Mouse (Mus musculus): ENCODE measurements at regions not wholly inside any gene's neighbourhood (a gene's known extent, or its start where the extent isn't known, plus 50 kb on each side); places are given as distances from the start of the nearest gene placed in this dataset.

GRCm38 (mm10) chr9:50395543-50395942 lies 50.8 kb upstream of the Rpl10-ps3 start:
- H3K9me3 ChIP-seq (replicated peaks), result no peaks in the 10 kb centered on the region
- H3K36me3 ChIP-seq, result no peaks in the 10 kb centered on the region
- H3K27ac ChIP-seq, result no peak overlapping the region
- peaks cover 3% of the 10 kb centered on the region; the same call in 1 of the 2 replicates for H3K4me1 ChIP-seq
- H3K4me3 ChIP-seq, result no peak overlapping the region
- DNase-seq (ENCODE audit: low spot score), result no peak
- H3K27me3 ChIP-seq (ENCODE audit: low read depth, poor library complexity, severe bottlenecking), result no peaks in the 10 kb centered on the region
- WGBS, result 80% methylated on average over 3 of the region's 3 CpGs

GRCm38 (mm10) chr9:50396051-50396450 lies 51.3 kb upstream of the Rpl10-ps3 start:
- WGBS, result 87% methylated on average over 7 of the region's 7 CpGs

GRCm38 (mm10) chr9:50408396-50408795 lies 63.6 kb upstream of the Rpl10-ps3 start:
- Histone ChIP-seq H3K9me3 (replicated peaks) (no peaks in the 10 kb centered on the region), H3K4me1 (no peaks in the 10 kb centered on the region), H3K4me3 (no peak overlapping the region), H3K36me3 (no peaks in the 10 kb centered on the region), H3K27ac (no peak overlapping the region), H3K27me3 (ENCODE audit: low read depth, poor library complexity, severe bottlenecking) (no peaks in the 10 kb centered on the region)
- DNase-seq (ENCODE audit: low spot score), result no peak
- WGBS, result 68% methylated on average over 4 of the region's 4 CpGs

More at GRCm38 (mm10) chr9:50396051-50396450, 51.3 kb upstream of the Rpl10-ps3 start:
- Histone ChIP-seq H3K27me3 (ENCODE audit: low read depth, poor library complexity, severe bottlenecking) (no peaks in the 10 kb centered on the region), H3K4me1 (peaks cover 2% of the 10 kb centered on the region; the same call in 1 of the 2 replicates), H3K4me3 (no peak overlapping the region), H3K27ac (no peak overlapping the region), H3K9me3 (replicated peaks) (no peaks in the 10 kb centered on the region), H3K36me3 (no peaks in the 10 kb centered on the region)
- no peak for DNase-seq (ENCODE audit: low spot score)

- WGBS, result 81% methylated on average over 4 of the region's 4 CpGs
- Histone ChIP-seq H3K27ac (no peak overlapping the region), H3K4me3 (no peak overlapping the region), H3K27me3 (ENCODE audit: low read depth, poor library complexity, severe bottlenecking) (no peaks in the 10 kb centered on the region), H3K4me1 (no peaks in the 10 kb centered on the region), H3K36me3 (no peaks in the 10 kb centered on the region), H3K9me3 (replicated peaks) (no peaks in the 10 kb centered on the region)
- DNase-seq (ENCODE audit: low spot score), result no peak
Measured at GRCm38 (mm10) chr9:50408845-50409244, 64.1 kb upstream of the Rpl10-ps3 start.

- Histone ChIP-seq H3K27ac (no peak overlapping the region), H3K4me3 (no peak overlapping the region), H3K27me3 (ENCODE audit: low read depth, poor library complexity, severe bottlenecking) (no peaks in the 10 kb centered on the region), H3K36me3 (no peaks in the 10 kb centered on the region), H3K4me1 (no peaks in the 10 kb centered on the region), H3K9me3 (replicated peaks) (no peaks in the 10 kb centered on the region)
- no peak for DNase-seq (ENCODE audit: low spot score)
- WGBS, result 86% methylated on average over 8 of the region's 8 CpGs
Measured at GRCm38 (mm10) chr9:50412986-50413385, 68.2 kb upstream of the Rpl10-ps3 start.

- DNase-seq (ENCODE audit: low spot score), result no peak
- no peaks in the 10 kb centered on the region for H3K4me1 ChIP-seq
- no peaks in the 10 kb centered on the region for H3K9me3 ChIP-seq (replicated peaks)
- WGBS, result 85% methylated on average over 9 of the region's 9 CpGs
- no peak overlapping the region for H3K4me3 ChIP-seq
- H3K27ac ChIP-seq, result no peak overlapping the region
- no peaks in the 10 kb centered on the region for H3K36me3 ChIP-seq
- H3K27me3 ChIP-seq (ENCODE audit: low read depth, poor library complexity, severe bottlenecking), result no peaks in the 10 kb centered on the region
Measured at GRCm38 (mm10) chr9:50413514-50414335, 69.0 kb upstream of the Rpl10-ps3 start.

GRCm38 (mm10) chr9:50414796-50415340 lies 70.1 kb upstream of the Rpl10-ps3 start:
- H3K4me3 ChIP-seq, result no peak overlapping the region
- 77% methylated on average over 6 of the region's 6 CpGs for WGBS
- no peaks in the 10 kb centered on the region for H3K27me3 ChIP-seq (ENCODE audit: low read depth, poor library complexity, severe bottlenecking)
- H3K36me3 ChIP-seq, result no peaks in the 10 kb centered on the region
- no peaks in the 10 kb centered on the region for H3K4me1 ChIP-seq
- no peak for DNase-seq (ENCODE audit: low spot score)
- H3K9me3 ChIP-seq (replicated peaks), result no peaks in the 10 kb centered on the region
- H3K27ac ChIP-seq, result no peak overlapping the region

GRCm38 (mm10) chr9:50416677-50417076 lies 71.9 kb upstream of the Rpl10-ps3 start:
- DNase-seq (ENCODE audit: low spot score), result no peak
- H3K9me3 ChIP-seq (replicated peaks), result no peaks in the 10 kb centered on the region
- peaks cover 2% of the 10 kb centered on the region for H3K4me1 ChIP-seq
- H3K4me3 ChIP-seq, result no peak overlapping the region
- no peaks in the 10 kb centered on the region for H3K36me3 ChIP-seq
- 76% methylated on average over 3 of the region's 3 CpGs for WGBS
- no peak overlapping the region for H3K27ac ChIP-seq
- H3K27me3 ChIP-seq (ENCODE audit: low read depth, poor library complexity, severe bottlenecking), result no peaks in the 10 kb centered on the region

GRCm38 (mm10) chr9:50421061-50421460 lies 73.3 kb upstream of the Plet1 start:
- Histone ChIP-seq H3K36me3 (no peaks in the 10 kb centered on the region), H3K27me3 (ENCODE audit: low read depth, poor library complexity, severe bottlenecking) (no peaks in the 10 kb centered on the region), H3K9me3 (replicated peaks) (no peaks in the 10 kb centered on the region), H3K4me1 (peaks cover 15% of the 10 kb centered on the region), H3K27ac (no peak overlapping the region), H3K4me3 (no peak overlapping the region)
- 88% methylated on average over 2 of the region's 2 CpGs for WGBS
- DNase-seq (ENCODE audit: low spot score), result peak; percentile 41

- Histone ChIP-seq H3K4me1 (peaks cover 15% of the 10 kb centered on the region), H3K36me3 (no peaks in the 10 kb centered on the region), H3K4me3 (no peak overlapping the region), H3K27ac (no peak overlapping the region), H3K27me3 (ENCODE audit: low read depth, poor library complexity, severe bottlenecking) (no peaks in the 10 kb centered on the region), H3K9me3 (replicated peaks) (no peaks in the 10 kb centered on the region)
- 76% methylated on average over 23 of the region's 23 CpGs for WGBS
- DNase-seq (ENCODE audit: low spot score), result peak; percentile 55
Measured at GRCm38 (mm10) chr9:50421572-50422285, 72.6 kb upstream of the Plet1 start.

GRCm38 (mm10) chr9:50425866-50426495 lies 68.3 kb upstream of the Plet1 start:
- H3K27ac ChIP-seq, result no peak overlapping the region
- peaks cover 15% of the 10 kb centered on the region for H3K4me1 ChIP-seq
- WGBS, result 39% methylated on average over 4 of the region's 4 CpGs
- no peaks in the 10 kb centered on the region for H3K36me3 ChIP-seq
- H3K27me3 ChIP-seq (ENCODE audit: low read depth, poor library complexity, severe bottlenecking), result 0 out of 2 replicates have a peak, but pooled peaks cover 7% of the 10 kb centered on the region
- no peak overlapping the region for H3K4me3 ChIP-seq
- DNase-seq (ENCODE audit: low spot score), result no peak
- no peaks in the 10 kb centered on the region for H3K9me3 ChIP-seq (replicated peaks)

GRCm38 (mm10) chr9:50430147-50430546 lies 64.2 kb upstream of the Plet1 start:
- 89% methylated on average over 7 of the region's 7 CpGs for whole genome bisulfite sequencing
- Histone ChIP-seq H3K4me1 (0 out of 2 replicates have a peak, but pooled peaks cover 5% of the 10 kb centered on the region), H3K9me3 (replicated peaks) (no peaks in the 10 kb centered on the region), H3K27ac (no peak overlapping the region), H3K27me3 (ENCODE audit: low read depth, poor library complexity, severe bottlenecking) (0 out of 2 replicates have a peak, but pooled peaks cover 7% of the 10 kb centered on the region), H3K4me3 (no peak overlapping the region), H3K36me3 (no peaks in the 10 kb centered on the region)
- no peak for DNase-seq (ENCODE audit: low spot score)
